In genomic region chr6:88412604-88413003, GRCm38 (mm10) we compare ENCODE assay signal across 21 mouse cellular contexts.
A peak's percentile ranks its signal among the peaks of the same experiment; 100 is the strongest.
DNase-seq lines count a peak whose midpoint lies in the region; ATAC-seq lines count a peak whose summit lies in the region.
"Had no signal": no experiment of that assay in that cellular context is flagged by ENCODE, and none has a peak within 500 bp of the region (broad histone marks: within the 10 kb centered on the region; RNA-seq: fewer than 3 reads in every experiment).

No protein-coding gene starts in this region.

- DNase-seq in frontal cortex, postnatal 14 days (ENCODE audit: low spot score in 2 of 2) = no peak
- peak; percentile 30 for DNase-seq in right cerebral cortex, adult 18-20 months
- DNase-seq in right cerebral cortex, postnatal 10 days (ENCODE audit: low spot score in 2 of 2) = no peak
- peak; percentile 1 for DNase-seq in T-cell, adult 2 months (ENCODE audit: low spot score)
- DNase-seq in natural killer cell, adult 2 months (ENCODE audit: low spot score in 2 of 2) = no peak
- DNase-seq in thymus, postnatal 36 days = no peak
- DNase-seq: adrenal gland, adult 2 months; adrenal gland, postnatal 36 days; cerebellum, adult 2 months; cerebellum, postnatal 14 days; gastrocnemius, postnatal 14 days; heart, postnatal 14 days; kidney, adult 2 months; kidney, postnatal 4 days; lung, embryonic 14.5 days had no signal

- peak; percentile 77 for ATAC-seq in frontal cortex, adult (ENCODE audit: low TSS enrichment)
- ATAC-seq: activated CD4-positive, CD25-positive, alpha-beta regulatory T cell, adult 4 months; CD4-positive, CD25-positive, alpha-beta regulatory T cell, adult 4 months; forebrain, embryonic 14.5 days; hindbrain, embryonic 16.5 days; intestine, embryonic 15.5 days had no signal

Comparison
In these comparisons a context has a peak if more than half of its experiments do, and no peak if none do; other contexts are left out.
1. DNase-seq: peak in right cerebral cortex, adult 18-20 months (single experiment) and T-cell, adult 2 months (single experiment); none in frontal cortex, postnatal 14 days (0 of 2), right cerebral cortex, postnatal 10 days (0 of 2), natural killer cell, adult 2 months (0 of 2) and thymus, postnatal 36 days (0 of 2).